Mouse (Mus musculus): ENCODE data around the gene Hspbap1. TPM values are rescaled to one million over a fixed set of nuclear protein-coding genes. Genes with fewer than 3 reads are reported as not detected.
A peak's percentile ranks its signal among the peaks of the same experiment; 100 is the strongest.

The Hspbap1 gene
- polyA plus RNA-seq, 1 experiment = 6.3 TPM

DNA sequence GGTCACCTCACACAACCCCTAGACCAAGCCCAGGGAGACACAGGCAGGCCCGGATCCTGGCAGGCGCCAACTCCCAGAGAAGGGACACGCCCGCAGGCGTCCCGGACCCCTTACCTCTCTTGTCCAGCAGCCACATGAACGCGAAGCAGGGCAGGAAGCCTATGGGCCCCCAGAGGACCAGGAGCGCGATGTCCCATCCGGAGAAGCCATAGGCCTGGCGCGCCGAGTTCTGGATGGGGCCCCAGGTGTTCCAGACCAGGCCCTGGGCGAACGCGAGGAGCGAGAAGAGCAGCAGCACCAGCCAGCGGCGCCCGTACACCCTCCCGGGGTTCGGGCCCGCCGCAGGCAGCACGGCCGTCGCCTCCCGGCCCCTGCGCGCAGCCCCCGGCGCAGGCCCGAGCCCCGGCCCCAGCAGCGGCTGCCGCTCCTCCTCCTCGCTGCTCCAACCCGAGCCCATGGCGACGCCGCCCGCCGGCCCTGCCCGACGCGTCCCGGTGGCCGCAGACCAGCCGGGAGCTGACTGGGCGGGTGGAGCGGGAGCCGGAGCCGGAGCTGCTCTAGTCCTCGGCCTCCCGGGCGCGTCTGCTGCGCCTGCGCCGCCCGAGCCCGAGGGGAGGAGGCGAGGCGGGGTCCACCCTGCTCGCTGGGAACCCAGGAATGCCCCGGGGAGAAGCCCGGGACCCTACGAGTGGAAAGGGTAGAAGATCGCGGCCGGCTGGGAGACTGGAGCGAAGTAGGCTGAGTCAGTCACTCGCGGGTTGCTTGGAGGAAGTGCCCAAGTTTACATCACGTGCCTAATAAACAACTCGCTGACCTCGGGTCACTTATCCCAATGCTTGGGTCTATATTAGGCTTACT lies 1.2 kb upstream of the Hspbap1 start, which contains the start of gene Dirc2:
Gene Dirc2 (minus strand): TSS at position 572 of the 858 bp plus-strand sequence.
- 1% methylated on average over 72 of the region's 78 CpGs for WGBS
- Histone ChIP-seq H3K27me3 (ENCODE audit: control insufficient read depth, insufficient read depth, low read length) (no peaks in the 10 kb centered on the region), H3K36me3 (ENCODE audit: control insufficient read depth, insufficient read depth, low read length) (no peaks in the 10 kb centered on the region; the same call in 1 of the 2 replicates), H3K4me1 (ENCODE audit: control insufficient read depth, insufficient read depth, insufficient read length) (peaks cover 11% of the 10 kb centered on the region), H3K4me3 (ENCODE audit: extremely low read depth, insufficient read depth, insufficient read length) (peak within 1 kb of the TSS; percentile 99), H3K27ac (ENCODE audit: insufficient read depth, low read length) (peak within 1 kb of the TSS; percentile 82)
- TF ChIP-seq POLR2A (IDR thresholded peaks at IDR 0.05; ENCODE audit: low read depth, low read length) = peak; percentile 20; the same call in 1 of the 2 replicates
- TF ChIP-seq CTCF (IDR thresholded peaks at IDR 0.05; ENCODE audit: extremely low read depth, insufficient read depth, insufficient read length, insufficient replicate concordance) = no peak
- DNase-seq (ENCODE audit: low read depth in 1 of 2, low spot score in 2 of 2) = peak in 1 of 2 experiments; percentile 49

GRCm38 (mm10) chr16:35771141-35771540 lies 966 bp downstream of the Hspbap1 start:
- 72% methylated on average over 8 of the region's 8 CpGs for WGBS
- no peak for DNase-seq (ENCODE audit: low read depth in 1 of 2, low spot score in 2 of 2)
- H3K27me3 ChIP-seq (ENCODE audit: control insufficient read depth, insufficient read depth, low read length) = no peaks in the 10 kb centered on the region
- H3K4me1 ChIP-seq (ENCODE audit: control insufficient read depth, insufficient read depth, insufficient read length) = peaks cover 6% of the 10 kb centered on the region
- no peak overlapping the region for H3K27ac ChIP-seq (ENCODE audit: insufficient read depth, low read length)
- TF ChIP-seq POLR2A (IDR thresholded peaks at IDR 0.05; ENCODE audit: low read depth, low read length) (no peak), CTCF (IDR thresholded peaks at IDR 0.05; ENCODE audit: extremely low read depth, insufficient read depth, insufficient read length, insufficient replicate concordance) (no peak)
- H3K4me3 ChIP-seq (ENCODE audit: extremely low read depth, insufficient read depth, insufficient read length) = no peak overlapping the region
- no peaks in the 10 kb centered on the region; the same call in 1 of the 2 replicates for H3K36me3 ChIP-seq (ENCODE audit: control insufficient read depth, insufficient read depth, low read length)

- H3K4me1 ChIP-seq (ENCODE audit: control insufficient read depth, insufficient read depth, insufficient read length) = peaks cover 7% of the 10 kb centered on the region
- H3K4me3 ChIP-seq (ENCODE audit: extremely low read depth, insufficient read depth, insufficient read length) = no peak overlapping the region
- TF ChIP-seq POLR2A (IDR thresholded peaks at IDR 0.05; ENCODE audit: low read depth, low read length) (no peak), CTCF (IDR thresholded peaks at IDR 0.05; ENCODE audit: extremely low read depth, insufficient read depth, insufficient read length, insufficient replicate concordance) (no peak)
- 80% methylated on average over 5 of the region's 5 CpGs for WGBS
- no peaks in the 10 kb centered on the region for H3K27me3 ChIP-seq (ENCODE audit: control insufficient read depth, insufficient read depth, low read length)
- no peak overlapping the region for H3K27ac ChIP-seq (ENCODE audit: insufficient read depth, low read length)
- H3K36me3 ChIP-seq (ENCODE audit: control insufficient read depth, insufficient read depth, low read length) = no peaks in the 10 kb centered on the region; the same call in 1 of the 2 replicates
- DNase-seq (ENCODE audit: low read depth in 1 of 2, low spot score in 2 of 2) = no peak
Observed at GRCm38 (mm10) chr16:35771606-35772005, 1.4 kb downstream of the Hspbap1 start.

GRCm38 (mm10) chr16:35772598-35772997 lies 2.4 kb downstream of the Hspbap1 start:
- no peak overlapping the region for H3K27ac ChIP-seq (ENCODE audit: insufficient read depth, low read length)
- no peak for DNase-seq (ENCODE audit: low read depth in 1 of 2, low spot score in 2 of 2)
- WGBS = 90% methylated on average over 5 of the region's 5 CpGs
- TF ChIP-seq CTCF (IDR thresholded peaks at IDR 0.05; ENCODE audit: extremely low read depth, insufficient read depth, insufficient read length, insufficient replicate concordance) = no peak
- TF ChIP-seq POLR2A (IDR thresholded peaks at IDR 0.05; ENCODE audit: low read depth, low read length) = no peak
- H3K36me3 ChIP-seq (ENCODE audit: control insufficient read depth, insufficient read depth, low read length) = no peaks in the 10 kb centered on the region; the same call in 1 of the 2 replicates
- no peak overlapping the region for H3K4me3 ChIP-seq (ENCODE audit: extremely low read depth, insufficient read depth, insufficient read length)
- no peaks in the 10 kb centered on the region for H3K27me3 ChIP-seq (ENCODE audit: control insufficient read depth, insufficient read depth, low read length)
- H3K4me1 ChIP-seq (ENCODE audit: control insufficient read depth, insufficient read depth, insufficient read length) = peaks cover 7% of the 10 kb centered on the region

- no peak overlapping the region for H3K4me3 ChIP-seq (ENCODE audit: extremely low read depth, insufficient read depth, insufficient read length)
- 24% methylated on average over 1 of the region's 1 CpGs for WGBS
- H3K27me3 ChIP-seq (ENCODE audit: control insufficient read depth, insufficient read depth, low read length) = no peaks in the 10 kb centered on the region
- no peak overlapping the region for H3K27ac ChIP-seq (ENCODE audit: insufficient read depth, low read length)
- H3K4me1 ChIP-seq (ENCODE audit: control insufficient read depth, insufficient read depth, insufficient read length) = peaks cover 7% of the 10 kb centered on the region
- DNase-seq (ENCODE audit: low read depth in 1 of 2, low spot score in 2 of 2) = no peak
- TF ChIP-seq CTCF (IDR thresholded peaks at IDR 0.05; ENCODE audit: extremely low read depth, insufficient read depth, insufficient read length, insufficient replicate concordance) = no peak
- TF ChIP-seq POLR2A (IDR thresholded peaks at IDR 0.05; ENCODE audit: low read depth, low read length) = no peak
- no peaks in the 10 kb centered on the region; the same call in 1 of the 2 replicates for H3K36me3 ChIP-seq (ENCODE audit: control insufficient read depth, insufficient read depth, low read length)
Observed at GRCm38 (mm10) chr16:35775835-35776234, 5.7 kb downstream of the Hspbap1 start.

DNA sequence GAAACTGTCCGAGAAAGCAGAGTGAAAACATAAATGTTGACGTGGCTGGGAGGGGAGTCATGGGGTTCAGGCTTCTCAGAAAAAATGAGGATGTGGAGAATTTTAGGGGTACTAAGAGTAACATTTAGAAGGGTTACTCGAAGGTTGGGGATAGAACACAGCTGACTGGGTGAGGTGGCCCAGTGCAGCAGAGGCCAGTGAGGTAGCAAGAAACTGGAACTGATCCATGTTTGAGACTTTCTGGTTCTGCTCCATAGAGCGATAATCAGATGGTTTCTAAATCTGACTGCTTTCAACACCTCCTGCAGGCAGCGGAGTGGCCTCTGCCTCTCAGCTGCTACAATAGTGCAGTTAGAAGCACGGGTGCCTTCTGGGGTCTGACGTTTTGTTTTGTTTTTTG lies 6.6 kb downstream of the Hspbap1 start:
- Histone ChIP-seq H3K4me3 (ENCODE audit: extremely low read depth, insufficient read depth, insufficient read length) (no peak overlapping the region), H3K27me3 (ENCODE audit: control insufficient read depth, insufficient read depth, low read length) (no peaks in the 10 kb centered on the region), H3K4me1 (ENCODE audit: control insufficient read depth, insufficient read depth, insufficient read length) (peaks cover 2% of the 10 kb centered on the region; the same call in 1 of the 2 replicates), H3K27ac (ENCODE audit: insufficient read depth, low read length) (no peak overlapping the region), H3K36me3 (ENCODE audit: control insufficient read depth, insufficient read depth, low read length) (no peaks in the 10 kb centered on the region; the same call in 1 of the 2 replicates)
- DNase-seq (ENCODE audit: low read depth in 1 of 2, low spot score in 2 of 2) = no peak
- no peak for TF ChIP-seq CTCF (IDR thresholded peaks at IDR 0.05; ENCODE audit: extremely low read depth, insufficient read depth, insufficient read length, insufficient replicate concordance)
- TF ChIP-seq POLR2A (IDR thresholded peaks at IDR 0.05; ENCODE audit: low read depth, low read length) = no peak
- WGBS = 55% methylated on average over 7 of the region's 7 CpGs

All from spleen, adult 2 months (tissue).